Mouse (Mus musculus) lung, adult 2 months (tissue): ENCODE measurements around the gene Sgo2a.

Experiments used
- CTCF ChIP-seq: fragments of 200-500 bp; IDR thresholded peaks from 2 replicates; pipeline ENCODE4 v1.5.1; 2011; ENCODE audit warnings: mild to moderate bottlenecking, low read length, control low read depth; ENCODE audit not compliant: insufficient read depth
- POLR2A ChIP-seq: fragments of 200-500 bp; IDR thresholded peaks from 2 replicates; pipeline ENCODE4 v1.6.1; 2011; ENCODE audit warnings: low read depth, mild to moderate bottlenecking, control low read depth, low read length, borderline replicate concordance; ENCODE audit errors: extremely low read depth

DNA sequence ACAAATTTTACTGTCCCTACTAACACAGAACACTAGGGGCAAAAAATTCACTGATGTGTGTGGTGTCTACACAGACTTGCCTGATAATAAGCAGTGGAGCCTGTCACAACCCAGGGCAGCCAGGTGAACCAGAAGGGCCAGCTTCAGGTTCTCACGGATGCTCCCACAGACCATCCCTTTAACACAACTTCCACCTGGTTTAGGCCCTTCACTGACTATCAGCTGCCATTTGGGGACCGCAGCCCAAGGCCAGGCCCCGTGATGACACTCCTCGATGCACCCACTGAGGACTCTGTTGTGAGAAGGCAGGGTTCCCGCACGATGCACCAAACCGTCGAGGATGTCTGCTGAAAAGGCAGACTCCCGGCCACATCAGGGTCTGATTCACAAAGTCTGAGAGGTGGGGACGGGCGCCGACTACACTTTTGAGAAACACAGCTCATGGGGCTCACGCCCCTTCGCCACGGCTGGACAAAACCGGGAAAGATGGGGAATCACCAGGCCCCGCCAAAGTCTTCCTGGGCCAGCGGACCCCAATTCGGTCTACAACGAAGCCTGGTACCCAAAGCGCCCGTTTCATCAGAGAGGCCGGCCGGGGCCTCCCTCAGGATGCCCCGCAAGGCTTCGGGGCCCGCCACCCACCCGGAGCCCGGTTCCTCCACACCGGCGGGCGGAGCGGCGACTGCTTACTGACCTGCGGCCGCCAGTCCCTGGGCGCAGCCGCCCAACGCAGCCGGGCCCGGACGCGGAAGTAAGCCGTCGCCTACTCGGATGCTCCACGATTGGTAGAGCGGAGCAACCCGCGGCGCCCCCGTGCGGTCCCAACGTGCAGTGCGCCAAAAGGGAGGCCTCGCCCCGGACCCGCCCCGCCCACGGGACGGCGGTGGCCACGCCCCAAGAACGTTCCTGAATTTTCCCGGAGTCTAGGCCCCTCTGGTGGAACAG lies 26.2 kb upstream of the Sgo2a start:
- TF ChIP-seq POLR2A (peak; percentile 81), CTCF (peak; percentile 42; the same call in 1 of the 2 replicates)
